Mouse (Mus musculus): ENCODE results near the gene B3gnt2. TPM values are rescaled to one million over a fixed set of nuclear protein-coding genes. Genes with fewer than 3 reads are reported as not detected.
"Not testable (repeated sequence)": the region's sequence is repeated elsewhere in the genome, so short reads cannot be mapped to it uniquely, and the experiment has no call there.

B3gnt2 gene
- total RNA-seq, 2 experiments from 2014 or later, result 13.8 to 16.0 TPM

- DNase-seq (ENCODE audit: extremely low spot score in 1 of 2, low spot score in 2 of 2), result no peak
- Histone ChIP-seq H3K4me3 (no peak overlapping the region), H3K27ac (no peak overlapping the region)
- intact Hi-C loops (cut with DNase I), result no loop called here
- TF ChIP-seq CTCF (IDR thresholded peaks at IDR 0.05), result no peak
Measured at GRCm38 (mm10) chr11:22755180-22755579, 105.6 kb downstream of the B3gnt2 start.

- no peak overlapping the region for H3K4me3 ChIP-seq
- no peak overlapping the region for H3K27ac ChIP-seq
- DNase-seq (ENCODE audit: extremely low spot score in 1 of 2, low spot score in 2 of 2), result no peak
- TF ChIP-seq CTCF (IDR thresholded peaks at IDR 0.05), result no peak
- intact Hi-C loops (cut with DNase I), result no loop called here
Measured at GRCm38 (mm10) chr11:22752596-22752995, 108.2 kb downstream of the B3gnt2 start.

GRCm38 (mm10) chr11:22751592-22751991 is 109.2 kb downstream of the B3gnt2 start:
- intact Hi-C loops (cut with DNase I), result no loop called here
- H3K27ac ChIP-seq, result no peak overlapping the region
- no peak overlapping the region for H3K4me3 ChIP-seq
- no peak for TF ChIP-seq CTCF (IDR thresholded peaks at IDR 0.05)
- no peak for DNase-seq (ENCODE audit: extremely low spot score in 1 of 2, low spot score in 2 of 2)

GRCm38 (mm10) chr11:22747406-22747805 is 113.4 kb downstream of the B3gnt2 start:
- intact Hi-C loops (cut with DNase I), result no loop called here
- no peak for DNase-seq (ENCODE audit: extremely low spot score in 1 of 2, low spot score in 2 of 2)

GRCm38 (mm10) chr11:22745356-22745755 is 115.4 kb downstream of the B3gnt2 start:
- TF ChIP-seq CTCF (IDR thresholded peaks at IDR 0.05), result no peak
- Histone ChIP-seq H3K4me3 (no peak overlapping the region), H3K27ac (no peak overlapping the region)
- DNase-seq (ENCODE audit: extremely low spot score in 1 of 2, low spot score in 2 of 2), result no peak
- intact Hi-C loops (cut with DNase I), result no loop called here

More at GRCm38 (mm10) chr11:22747406-22747805, 113.4 kb downstream of the B3gnt2 start:
- no peak overlapping the region for H3K4me3 ChIP-seq
- H3K27ac ChIP-seq, result no peak overlapping the region
- no peak for TF ChIP-seq CTCF (IDR thresholded peaks at IDR 0.05)

GRCm38 (mm10) chr11:22743561-22744269 is 117.0 kb downstream of the B3gnt2 start:
- intact Hi-C loops (cut with DNase I), result no loop called here
- no peak for DNase-seq (ENCODE audit: extremely low spot score in 1 of 2, low spot score in 2 of 2)

GRCm38 (mm10) chr11:22741998-22742626 is 118.6 kb downstream of the B3gnt2 start:
- H3K4me3 ChIP-seq, result no peak overlapping the region
- intact Hi-C loops (cut with DNase I), result no loop called here
- H3K27ac ChIP-seq, result no peak overlapping the region
- no peak for TF ChIP-seq CTCF (IDR thresholded peaks at IDR 0.05)
- no peak for DNase-seq (ENCODE audit: extremely low spot score in 1 of 2, low spot score in 2 of 2)

More at GRCm38 (mm10) chr11:22743561-22744269, 117.0 kb downstream of the B3gnt2 start:
- Histone ChIP-seq H3K4me3 (no peak overlapping the region), H3K27ac (no peak overlapping the region)
- TF ChIP-seq CTCF (IDR thresholded peaks at IDR 0.05), result no peak

GRCm38 (mm10) chr11:22741436-22741835 is 119.3 kb downstream of the B3gnt2 start:
- intact Hi-C loops (cut with DNase I), result no loop called here
- no peak for TF ChIP-seq CTCF (IDR thresholded peaks at IDR 0.05)
- DNase-seq (ENCODE audit: extremely low spot score in 1 of 2, low spot score in 2 of 2), result no peak

GRCm38 (mm10) chr11:22739497-22740288 is 121.1 kb downstream of the B3gnt2 start:
- H3K4me3 ChIP-seq, result no peak overlapping the region
- intact Hi-C loops (cut with DNase I), result no loop called here
- no peak overlapping the region for H3K27ac ChIP-seq
- TF ChIP-seq CTCF (IDR thresholded peaks at IDR 0.05), result no peak
- no peak for DNase-seq (ENCODE audit: extremely low spot score in 1 of 2, low spot score in 2 of 2)

More at GRCm38 (mm10) chr11:22741436-22741835, 119.3 kb downstream of the B3gnt2 start:
- no peak overlapping the region for H3K4me3 ChIP-seq
- H3K27ac ChIP-seq, result no peak overlapping the region

GRCm38 (mm10) chr11:22736521-22737225 is 124.1 kb downstream of the B3gnt2 start:
- no peak overlapping the region for H3K4me3 ChIP-seq
- no peak for TF ChIP-seq CTCF (IDR thresholded peaks at IDR 0.05)
- no peak overlapping the region for H3K27ac ChIP-seq
- intact Hi-C loops (cut with DNase I), result no loop called here
- no peak for DNase-seq (ENCODE audit: extremely low spot score in 1 of 2, low spot score in 2 of 2)

GRCm38 (mm10) chr11:22735128-22735527 is 125.6 kb downstream of the B3gnt2 start:
- intact Hi-C loops (cut with DNase I); H3K4me3 ChIP-seq; H3K27ac ChIP-seq; DNase-seq (ENCODE audit: extremely low spot score in 1 of 2, low spot score in 2 of 2): not testable (repeated sequence)
